Mouse (Mus musculus) layer of hippocampus, postnatal 36 days (tissue): ENCODE results near the gene Evl. TPM values are rescaled to one million over a fixed set of nuclear protein-coding genes. Genes with fewer than 3 reads are reported as not detected.
"Not testable (repeated sequence)": the region's sequence is repeated elsewhere in the genome, so short reads cannot be mapped to it uniquely, and the experiment has no call there.

ENCODE experiments used
- DNase-seq, 2 experiments: peaks; one replicate each; pipeline ENCODE4 v3.0.0; 2022
- total RNA-seq, 2 experiments: library from RNA; stranded (reverse); gene quantifications; 2 replicates each; pipeline ENCODE4 v1.2.3; 2021

Gene Evl
- total RNA-seq: 100 to 1,000 TPM; 191 TPM

- DNase-seq: peak; percentile 71 to 80
These were observed at the start of gene Evl for GRCm38 (mm10) chr12:108554120-108554841. Evl (plus strand) TSS chr12:108554720.

GRCm38 (mm10) chr12:108505846-108506245 lies 48.7 kb upstream of the Evl start:
- no peak for DNase-seq

GRCm38 (mm10) chr12:108507046-108507445 lies 47.5 kb upstream of the Evl start:
- DNase-seq: not testable (repeated sequence)

- DNase-seq: no peak
These were observed 43.9 kb upstream of the Evl start for GRCm38 (mm10) chr12:108510571-108510970.

- no peak for DNase-seq
These were observed 43.5 kb upstream of the Evl start for GRCm38 (mm10) chr12:108511009-108511408.

GRCm38 (mm10) chr12:108515464-108515863 lies 39.1 kb upstream of the Evl start:
- DNase-seq: no peak

- no peak for DNase-seq
These were observed 35.1 kb upstream of the Evl start for GRCm38 (mm10) chr12:108519374-108519773.

- peak in 1 of 2 experiments; percentile 49 for DNase-seq
These were observed 25.3 kb upstream of the Evl start for GRCm38 (mm10) chr12:108529214-108529613.

- DNase-seq: no peak
These were observed 20.0 kb upstream of the Evl start for GRCm38 (mm10) chr12:108534484-108534883.

GRCm38 (mm10) chr12:108536461-108536860 lies 18.1 kb upstream of the Evl start:
- DNase-seq: no peak

- DNase-seq: peak in 1 of 2 experiments; percentile 36
These were observed 13.4 kb upstream of the Evl start for GRCm38 (mm10) chr12:108541088-108541487.

GRCm38 (mm10) chr12:108546508-108547153 lies 7.9 kb upstream of the Evl start:
- DNase-seq: no peak

- no peak for DNase-seq
These were observed 7.2 kb upstream of the Evl start for GRCm38 (mm10) chr12:108547251-108547875.

GRCm38 (mm10) chr12:108551731-108552130 lies 2.8 kb upstream of the Evl start:
- DNase-seq: no peak

- no peak for DNase-seq
These were observed 1.4 kb upstream of the Evl start for GRCm38 (mm10) chr12:108553079-108553478.

- peak; percentile 50 to 61 for DNase-seq
These were observed 489 bp downstream of the Evl start for GRCm38 (mm10) chr12:108554861-108555556.

- no peak for DNase-seq
These were observed 3.7 kb downstream of the Evl start for GRCm38 (mm10) chr12:108558194-108558593.

GRCm38 (mm10) chr12:108563238-108563637 lies 8.7 kb downstream of the Evl start:
- DNase-seq: no peak

- DNase-seq: no peak
These were observed 10.5 kb downstream of the Evl start for GRCm38 (mm10) chr12:108564910-108565506.

- no peak for DNase-seq
These were observed 24.8 kb downstream of the Evl start for GRCm38 (mm10) chr12:108579156-108579871.

GRCm38 (mm10) chr12:108583775-108584174 lies 29.3 kb downstream of the Evl start:
- no peak for DNase-seq

- no peak for DNase-seq
These were observed 35.6 kb downstream of the Evl start for GRCm38 (mm10) chr12:108590131-108590530.
